Mouse (Mus musculus): ENCODE data around the gene U2surp.

Gene U2surp

DNA sequence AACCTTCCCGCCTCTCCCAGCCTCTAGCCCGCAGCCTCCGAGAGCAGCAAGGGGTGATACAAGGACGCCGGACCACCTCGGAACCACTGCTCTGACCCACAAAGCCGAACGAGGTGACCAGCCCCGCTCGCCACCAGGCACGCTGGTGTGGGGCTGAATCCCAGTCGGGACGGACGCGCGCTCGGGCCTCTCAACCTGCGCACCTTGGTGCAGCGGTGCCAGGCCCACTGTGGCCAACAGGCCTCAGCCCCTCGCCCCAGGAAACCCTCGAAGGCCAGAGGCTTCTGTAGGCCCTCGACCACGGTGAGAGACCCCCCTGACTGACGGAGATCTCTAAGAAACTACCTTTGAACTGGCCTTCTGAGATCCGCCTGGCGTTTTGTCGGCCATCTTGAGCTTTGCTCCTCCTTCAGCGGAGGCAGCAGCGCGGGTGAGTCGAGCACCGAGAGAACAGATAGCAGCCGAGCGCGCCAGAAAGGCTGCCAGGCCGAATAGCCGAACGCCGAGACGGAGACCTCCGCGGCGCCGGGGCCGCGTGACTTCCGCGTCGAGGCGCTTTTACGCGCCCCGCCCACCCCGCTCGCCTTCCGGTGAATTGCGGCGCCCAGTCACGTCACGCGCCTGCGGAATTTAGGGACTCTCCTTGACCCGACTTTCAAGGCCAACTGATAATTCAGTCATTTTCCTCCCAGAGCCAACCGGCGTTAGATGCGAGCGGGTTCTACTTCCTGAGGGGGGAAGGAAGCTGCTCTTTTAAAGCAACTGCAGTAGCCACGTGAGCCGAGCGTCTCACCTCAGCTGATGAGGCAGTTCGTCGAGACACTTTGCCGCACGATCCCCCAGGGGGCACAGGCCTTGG, at the start of gene U2surp:
Gene U2surp, minus strand, starts transcription at position 525 of the 859 bp plus-strand sequence.
- DNase-seq (ENCODE audit: low read depth, low spot score): peak; percentile 94

DNA sequence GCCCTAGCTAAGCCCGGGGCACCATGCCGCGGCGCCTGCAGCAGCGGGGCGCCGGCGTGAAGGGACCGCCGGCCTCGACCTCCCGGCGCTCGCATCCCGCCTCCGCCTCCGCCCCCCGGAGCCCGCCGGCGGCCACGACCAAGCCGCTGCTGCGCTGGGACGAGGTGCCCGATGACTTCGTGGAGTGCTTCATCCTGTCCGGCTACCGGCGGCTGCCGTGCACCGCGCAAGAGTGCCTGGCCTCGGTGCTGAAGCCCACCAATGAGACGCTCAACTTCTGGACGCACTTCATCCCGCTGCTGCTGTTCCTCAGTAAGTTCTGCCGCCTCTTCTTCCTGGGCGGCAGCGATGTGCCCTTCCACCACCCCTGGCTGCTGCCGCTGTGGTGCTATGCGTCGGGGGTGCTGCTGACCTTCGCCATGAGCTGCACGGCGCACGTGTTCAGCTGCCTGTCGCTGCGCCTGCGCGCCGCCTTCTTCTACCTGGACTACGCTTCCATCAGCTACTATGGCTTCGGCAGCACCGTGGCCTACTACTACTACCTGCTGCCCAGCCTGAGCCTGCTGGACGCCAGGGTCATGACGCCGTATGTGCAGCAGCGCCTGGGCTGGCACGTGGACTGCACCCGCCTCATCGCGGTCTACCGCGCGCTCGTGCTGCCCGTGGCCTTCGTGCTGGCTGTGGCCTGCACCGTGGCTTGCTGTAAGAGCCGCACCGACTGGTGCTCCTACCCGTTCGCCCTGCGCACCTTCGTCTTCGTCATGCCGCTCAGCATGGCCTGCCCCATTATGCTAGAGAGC, 48.3 kb upstream of the U2surp start:
- no peak for DNase-seq (ENCODE audit: low read depth, low spot score)

DNA sequence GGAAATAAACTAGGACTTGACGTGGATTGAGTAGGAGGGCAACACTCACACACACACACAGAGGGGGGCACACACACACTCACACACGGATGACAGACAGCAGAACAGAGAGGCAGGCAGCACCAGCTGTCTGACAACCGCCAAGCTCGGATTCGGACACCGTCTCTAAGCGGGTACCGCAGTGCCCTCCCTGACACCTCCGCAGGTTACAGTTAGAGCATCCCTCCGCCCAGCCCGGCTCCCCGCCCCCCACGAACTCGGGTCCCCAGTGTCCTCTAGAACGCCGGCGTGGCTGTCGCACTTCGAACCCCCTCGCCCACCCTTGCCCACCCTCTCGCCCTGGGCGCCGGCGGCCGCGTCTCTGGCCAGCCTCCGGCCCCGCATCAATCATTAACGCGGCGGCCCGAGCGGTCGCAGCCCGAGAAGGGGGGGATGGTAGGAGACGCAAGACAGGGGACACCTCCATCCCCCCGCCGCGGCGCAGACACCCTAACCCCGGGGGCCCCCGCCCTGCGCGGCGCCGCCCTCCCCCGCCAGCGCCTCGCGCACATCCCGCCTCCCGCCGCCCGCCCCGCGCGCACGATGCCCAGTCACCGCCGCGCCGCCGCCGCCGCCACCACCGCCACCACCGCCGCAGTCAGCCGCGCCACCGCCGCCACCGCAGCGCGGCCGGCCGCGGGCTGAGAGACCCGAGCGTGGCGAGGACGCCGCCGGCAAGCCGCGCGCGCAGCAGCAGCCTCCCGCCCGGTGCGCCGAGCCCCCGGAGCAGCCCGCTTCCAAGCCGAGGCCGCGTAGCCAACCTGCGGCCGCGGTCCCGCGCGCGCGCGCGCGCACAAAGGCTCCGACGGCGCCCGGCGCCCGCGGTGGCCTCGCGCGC, 47.5 kb upstream of the U2surp start, which contains the start of gene Paqr9:
Gene Paqr9, plus strand, starts transcription at position 599 of the 877 bp plus-strand sequence.
- DNase-seq (ENCODE audit: low read depth, low spot score): no peak

DNA sequence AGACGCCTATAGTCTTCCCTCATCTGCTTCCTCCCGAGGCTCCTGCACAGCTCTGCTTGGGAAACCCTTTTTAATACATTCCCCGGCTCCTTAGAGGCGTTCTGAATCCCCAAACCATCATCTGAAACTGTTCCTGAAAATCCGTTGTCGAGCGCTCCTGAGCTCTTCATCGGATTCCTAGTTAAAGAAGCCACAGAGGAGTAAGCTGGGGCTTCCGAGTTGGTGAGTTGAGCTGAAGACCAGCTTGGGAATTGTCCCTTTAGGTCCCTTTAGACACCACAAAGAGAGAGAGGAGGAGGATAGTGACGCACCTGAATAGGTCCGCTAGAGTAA, 46.9 kb upstream of the U2surp start:
- no peak for DNase-seq (ENCODE audit: low read depth, low spot score)

GRCm38 (mm10) chr9:95557722-95558121, 45.9 kb upstream of the U2surp start:
- no peak for DNase-seq (ENCODE audit: low read depth, low spot score)

DNA sequence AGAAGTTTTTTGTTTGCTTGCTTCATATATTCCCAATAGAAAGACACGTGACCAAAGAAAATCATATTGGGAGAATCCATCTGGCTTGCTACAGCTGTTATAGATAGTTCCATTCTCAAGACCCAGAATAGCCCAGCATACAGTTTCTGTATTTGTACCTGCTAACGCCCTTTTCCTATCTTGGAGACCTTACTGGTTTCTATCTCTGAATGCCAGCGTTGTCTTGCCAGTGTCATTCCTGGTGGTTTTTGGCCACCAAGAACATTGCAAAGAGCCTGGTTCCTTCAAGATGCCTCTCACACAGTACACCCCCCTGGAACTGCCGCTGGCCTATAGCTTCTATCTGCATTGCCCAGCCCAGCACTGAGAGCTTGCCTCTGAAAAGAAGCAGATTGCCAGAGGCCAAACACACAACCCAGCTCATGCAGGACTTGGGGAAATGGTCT, 44.3 kb upstream of the U2surp start:
- DNase-seq (ENCODE audit: low read depth, low spot score): no peak

- no peak for DNase-seq (ENCODE audit: low read depth, low spot score)
These were observed 43.5 kb upstream of the U2surp start for GRCm38 (mm10) chr9:95555233-95555740.

DNA sequence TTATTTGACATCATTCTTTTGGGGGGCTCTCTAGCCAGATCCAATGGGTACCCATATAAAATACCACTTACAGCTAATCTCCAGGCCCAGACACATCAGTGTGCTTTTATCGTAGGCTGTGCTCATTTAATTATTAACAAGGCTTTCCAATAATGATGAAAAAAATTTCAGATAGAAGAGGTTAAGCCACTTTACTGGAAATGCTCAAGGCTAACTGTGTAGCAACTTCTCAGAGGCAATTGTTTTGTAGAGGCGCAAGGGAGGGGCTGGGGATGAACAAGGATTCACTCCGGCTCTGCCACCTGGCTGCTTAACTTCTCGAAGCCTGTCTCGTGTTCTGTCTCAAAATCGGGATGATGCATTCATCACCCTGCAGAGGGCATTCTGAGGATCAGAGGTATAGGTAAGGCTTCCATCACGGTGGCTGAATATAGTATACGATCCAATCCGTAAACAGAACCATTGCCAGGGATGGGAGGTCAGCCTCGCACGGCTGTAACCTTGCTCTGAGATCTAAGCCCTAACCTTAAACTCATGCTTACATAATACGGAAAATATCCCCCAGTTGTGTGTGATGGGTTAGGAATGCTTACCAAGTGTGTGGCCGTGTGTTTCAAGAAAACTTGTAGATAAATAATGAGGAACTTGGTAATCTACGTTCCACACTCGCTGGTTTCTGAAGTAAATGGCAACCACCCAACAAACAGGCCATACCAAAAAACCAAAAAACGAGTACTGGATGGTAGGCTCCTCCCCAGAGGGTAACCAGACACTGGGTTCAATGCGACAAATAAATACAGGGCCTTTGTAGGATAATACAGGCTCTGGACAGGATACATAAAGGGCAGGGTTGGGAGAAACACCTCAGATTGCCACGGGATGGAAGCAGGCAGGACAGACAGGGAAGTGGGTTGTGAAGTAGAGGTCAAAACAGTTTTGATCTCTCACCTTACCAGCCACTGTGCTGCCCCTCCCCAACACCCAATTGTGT, 42.7 kb upstream of the U2surp start:
- DNase-seq (ENCODE audit: low read depth, low spot score): no peak

GRCm38 (mm10) chr9:95552175-95552705, 40.4 kb upstream of the U2surp start:
- DNase-seq (ENCODE audit: low read depth, low spot score): no peak

GRCm38 (mm10) chr9:95550856-95551774, 39.3 kb upstream of the U2surp start:
- no peak for DNase-seq (ENCODE audit: low read depth, low spot score)

GRCm38 (mm10) chr9:95549626-95550411, 38.0 kb upstream of the U2surp start:
- DNase-seq (ENCODE audit: low read depth, low spot score): no peak

DNA sequence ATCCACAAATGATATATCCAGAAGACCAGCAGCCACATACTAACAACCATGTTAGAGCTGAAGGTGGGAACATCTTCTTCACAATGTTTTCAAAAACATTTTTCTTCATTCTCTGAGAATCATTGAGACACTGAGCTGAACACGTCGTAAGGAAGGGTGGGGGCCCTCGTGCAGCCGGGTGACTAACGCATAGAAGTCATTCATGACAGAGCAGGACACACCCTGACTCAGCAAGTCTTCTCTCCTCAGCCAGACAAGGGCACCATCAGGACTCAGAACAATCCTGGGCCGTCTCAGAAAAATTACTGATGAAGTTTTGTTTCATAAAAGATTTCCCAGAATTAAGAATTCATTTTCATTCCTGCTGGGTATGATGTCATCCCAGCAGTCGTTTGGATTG, 34.9 kb upstream of the U2surp start:
- no peak for DNase-seq (ENCODE audit: low read depth, low spot score)

DNA sequence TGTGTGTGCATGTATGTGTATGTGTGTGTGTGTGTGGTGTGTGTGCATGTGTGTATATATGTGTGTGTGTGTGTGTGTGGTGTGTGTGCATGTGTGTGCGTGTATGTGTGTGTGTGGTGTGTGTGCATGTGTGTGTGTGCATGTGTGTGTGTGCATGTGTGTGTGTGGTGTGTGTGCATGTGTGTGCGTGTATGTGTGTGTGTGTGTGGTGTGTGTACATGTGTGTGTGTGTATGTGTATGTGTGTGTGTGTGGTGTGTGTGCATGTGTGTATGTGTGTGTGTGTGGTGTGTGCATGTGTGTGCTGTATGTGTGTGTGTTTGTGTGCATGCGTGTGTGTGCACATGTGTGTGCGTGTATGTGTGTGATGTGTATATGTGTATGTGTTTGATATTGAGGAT, 32.8 kb upstream of the U2surp start:
- DNase-seq (ENCODE audit: low read depth, low spot score): no peak

GRCm38 (mm10) chr9:95542475-95542874, 30.7 kb upstream of the U2surp start:
- DNase-seq (ENCODE audit: low read depth, low spot score): no peak

DNA sequence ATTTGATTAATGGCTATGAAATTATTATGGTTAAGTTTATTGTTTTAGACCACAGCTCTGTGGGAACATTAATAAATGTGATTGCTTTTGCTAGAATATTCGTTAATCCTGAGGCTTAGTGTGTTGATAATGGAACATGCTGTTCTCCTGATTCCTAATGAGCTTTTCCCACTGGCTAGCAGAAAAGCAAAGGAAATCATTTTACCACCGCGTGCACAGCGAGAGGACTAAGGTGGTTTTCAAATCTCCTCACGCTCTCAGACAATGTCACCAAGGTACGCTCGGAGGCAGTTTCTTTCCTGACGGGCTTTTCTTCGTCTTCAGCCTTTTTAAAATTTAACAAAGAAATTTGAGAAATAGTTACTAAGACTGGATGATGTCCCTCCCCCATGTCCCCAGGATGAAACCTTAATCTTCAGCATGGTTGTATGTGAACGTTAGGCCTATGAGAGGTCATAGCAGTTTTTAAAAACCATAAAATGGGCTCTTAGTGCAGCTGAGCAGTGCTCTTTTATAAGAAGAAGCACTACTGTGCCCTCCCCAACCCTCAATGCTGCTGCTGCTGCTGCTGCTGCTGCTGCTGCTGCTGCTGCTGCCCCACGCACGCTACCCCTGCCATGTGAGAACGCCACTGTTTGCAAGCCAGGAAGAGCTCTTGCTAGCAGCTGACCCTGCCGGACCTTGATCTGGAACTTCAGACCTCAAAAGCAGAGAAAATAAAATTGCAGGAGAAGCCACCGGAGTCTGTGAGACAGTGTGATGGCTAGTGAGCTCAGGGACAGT, 30.0 kb upstream of the U2surp start:
- no peak for DNase-seq (ENCODE audit: low read depth, low spot score)

GRCm38 (mm10) chr9:95541208-95541607, 29.4 kb upstream of the U2surp start:
- no peak for DNase-seq (ENCODE audit: low read depth, low spot score)

DNA sequence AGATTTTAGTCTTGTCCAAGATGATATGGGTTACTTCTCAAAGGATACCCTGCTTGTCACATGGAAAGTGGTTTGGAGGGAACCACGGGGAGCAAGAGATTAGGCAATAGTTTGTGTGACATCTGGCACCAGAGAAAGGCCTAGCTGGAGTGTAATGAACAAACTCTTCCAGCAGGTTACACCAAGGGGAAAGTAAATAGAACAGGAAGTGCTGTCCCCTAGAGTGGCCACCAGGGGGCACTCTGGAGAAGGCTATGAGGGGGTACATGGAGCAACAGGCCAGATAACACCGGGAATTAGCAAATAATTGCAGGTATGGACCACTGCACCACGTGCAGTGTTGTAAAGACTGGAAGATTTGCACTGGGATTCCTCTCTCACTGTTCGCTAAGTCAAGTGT, 28.7 kb upstream of the U2surp start:
- DNase-seq (ENCODE audit: low read depth, low spot score): no peak
